Mouse (Mus musculus): ENCODE data around the gene Ric1.
"Not testable (repeated sequence)": the region's sequence is repeated elsewhere in the genome, so short reads cannot be mapped to it uniquely, and the experiment has no call there.

Gene Ric1

GRCm38 (mm10) chr19:29534030-29534429, 11.9 kb downstream of the Ric1 start:
- DNase-seq: peak; percentile 95

DNA sequence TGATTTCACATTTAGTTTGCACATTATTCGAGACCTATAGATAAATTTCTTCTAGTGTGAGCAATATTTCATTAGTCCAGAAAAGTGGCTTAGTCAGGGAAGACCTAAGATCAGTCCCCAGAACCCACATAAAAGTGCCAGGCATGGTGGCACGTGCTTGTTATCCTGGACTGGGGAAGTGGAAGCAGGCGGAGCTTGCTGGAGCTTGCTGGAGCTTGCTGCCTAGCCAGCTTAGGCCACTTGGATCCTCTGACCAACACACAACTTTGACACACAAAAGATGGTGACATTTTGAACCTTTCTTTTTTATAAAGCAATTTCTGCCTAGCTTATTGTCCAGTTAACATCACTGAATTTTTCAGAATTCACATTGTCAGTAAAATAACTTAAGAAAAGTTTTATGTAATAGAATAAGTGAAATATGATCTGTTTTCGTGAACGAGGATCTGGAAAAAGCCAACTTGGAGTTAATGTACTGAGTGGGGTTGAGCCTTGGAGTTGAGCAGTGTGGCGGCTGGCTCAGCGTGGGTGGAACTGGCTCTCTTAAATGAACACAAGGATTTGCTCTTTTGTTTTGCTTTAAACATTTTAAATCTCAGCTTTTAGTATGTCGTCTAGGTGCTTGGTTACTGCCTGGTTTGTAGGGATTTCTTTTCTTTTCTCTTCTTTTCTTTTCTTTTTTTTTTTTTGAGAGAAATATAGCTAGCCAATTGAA, 20.3 kb downstream of the Ric1 start:
- DNase-seq: no peak

GRCm38 (mm10) chr19:29544026-29544425, 21.9 kb downstream of the Ric1 start:
- no peak for DNase-seq

GRCm38 (mm10) chr19:29550618-29551017, 28.5 kb downstream of the Ric1 start:
- DNase-seq: no peak

- DNase-seq: no peak
Observed at GRCm38 (mm10) chr19:29551128-29551527, 29.0 kb downstream of the Ric1 start.

DNA sequence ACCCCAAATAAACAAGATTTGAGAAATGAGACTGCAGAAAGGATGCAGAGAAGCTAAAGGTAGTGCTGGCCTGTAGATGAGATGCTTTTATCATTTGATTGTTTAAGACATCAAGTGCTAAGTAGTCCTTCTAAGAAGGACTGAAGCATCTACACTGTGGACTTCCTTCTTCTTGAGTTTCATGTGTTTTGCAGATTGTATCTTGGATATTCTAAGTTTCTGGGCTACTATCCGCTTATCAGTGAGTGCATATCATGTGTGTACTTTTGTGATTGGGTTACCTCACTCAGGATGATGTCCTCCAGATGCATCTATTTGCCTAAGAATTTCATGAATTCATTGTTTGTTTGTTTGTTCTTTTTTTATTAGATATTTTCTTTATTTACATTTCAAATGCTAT, 29.9 kb downstream of the Ric1 start:
- DNase-seq: not testable (repeated sequence)

GRCm38 (mm10) chr19:29557171-29557845, 35.2 kb downstream of the Ric1 start:
- peak; percentile 75 for DNase-seq

DNA sequence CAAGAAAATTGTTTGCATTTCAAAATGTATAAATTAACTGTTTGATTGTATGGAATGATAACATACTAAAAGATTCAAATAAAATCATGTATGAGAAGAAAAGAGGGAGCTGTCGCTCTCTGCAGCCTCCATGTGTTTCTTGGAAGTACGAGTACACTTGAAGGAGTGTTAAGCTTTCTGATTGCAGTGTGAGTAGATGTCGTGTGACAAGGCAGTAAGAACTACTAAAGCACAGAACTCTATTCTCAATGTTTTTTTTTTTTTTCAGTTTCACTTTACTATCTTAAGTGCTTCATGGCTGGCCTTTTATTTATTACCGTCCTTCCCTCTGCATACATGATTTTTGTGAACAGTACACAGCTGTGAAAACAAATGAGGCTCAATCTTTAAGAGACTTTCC, 40.1 kb downstream of the Ric1 start:
- no peak for DNase-seq

DNA sequence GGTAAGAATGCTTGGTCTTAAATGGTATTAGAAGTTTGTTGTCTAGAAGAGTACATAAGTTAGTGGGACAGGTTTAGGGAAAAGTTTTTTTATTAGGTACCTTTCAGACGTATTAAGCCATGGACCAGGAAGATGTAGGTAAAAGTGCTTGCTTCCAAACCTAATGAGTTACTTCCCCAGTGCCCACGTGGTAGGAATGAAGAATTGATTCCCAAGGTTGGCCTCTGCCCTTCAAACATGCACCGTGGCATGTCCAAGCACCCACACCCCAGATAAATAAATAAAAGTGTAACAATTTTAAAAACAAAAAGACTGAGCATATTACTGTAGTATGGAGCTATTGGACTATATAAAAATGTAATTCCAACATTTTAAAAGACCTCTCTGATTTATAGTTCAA, 40.5 kb downstream of the Ric1 start:
- no peak for DNase-seq

DNA sequence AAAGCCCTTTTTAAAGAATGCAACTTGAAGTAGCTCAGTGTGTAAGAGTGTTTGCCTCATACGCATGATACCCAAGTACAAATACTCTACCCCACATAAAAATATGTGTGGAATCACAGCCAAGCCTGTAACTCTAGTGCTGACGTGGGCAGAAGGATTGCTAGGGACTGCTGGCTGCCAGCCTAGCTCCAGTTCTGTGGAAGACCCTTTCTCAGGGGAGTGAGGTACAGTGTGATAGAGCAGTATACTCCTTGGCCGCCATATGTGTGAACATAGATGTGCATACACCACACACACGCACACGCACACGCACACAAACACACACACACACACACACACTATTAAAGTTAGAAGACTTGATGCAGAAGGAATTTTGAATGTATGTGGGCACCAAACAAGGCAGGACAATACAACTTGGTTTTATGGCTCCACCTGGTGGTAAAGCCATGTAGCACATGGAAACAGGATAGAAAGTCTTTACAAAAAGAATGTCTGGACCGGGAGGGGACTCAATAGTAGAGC, 41.2 kb downstream of the Ric1 start:
- DNase-seq: no peak

DNA sequence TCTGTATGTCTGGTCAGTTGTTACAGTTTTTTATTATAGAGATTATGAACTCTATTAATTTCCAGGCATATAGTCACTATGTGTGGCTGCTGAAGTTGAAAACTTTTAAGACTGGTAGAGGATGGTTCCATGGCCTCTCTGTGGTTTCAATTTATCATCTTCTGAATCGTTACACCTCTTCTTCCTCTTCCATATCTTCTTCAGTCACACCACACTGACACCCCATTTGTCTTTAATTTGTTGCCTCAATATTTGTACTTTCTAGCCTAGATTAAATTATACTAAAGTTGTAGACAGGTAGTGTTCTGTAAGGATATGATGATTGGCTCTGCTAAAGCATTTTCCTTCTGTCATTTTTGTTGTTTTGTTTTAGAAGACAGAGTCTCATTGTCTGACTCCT, 44.4 kb downstream of the Ric1 start:
- DNase-seq: no peak

- DNase-seq: no peak
Observed at GRCm38 (mm10) chr19:29582439-29582838, 60.4 kb downstream of the Ric1 start.

GRCm38 (mm10) chr19:29583734-29584133, 61.7 kb downstream of the Ric1 start:
- peak; percentile 57 for DNase-seq

DNA sequence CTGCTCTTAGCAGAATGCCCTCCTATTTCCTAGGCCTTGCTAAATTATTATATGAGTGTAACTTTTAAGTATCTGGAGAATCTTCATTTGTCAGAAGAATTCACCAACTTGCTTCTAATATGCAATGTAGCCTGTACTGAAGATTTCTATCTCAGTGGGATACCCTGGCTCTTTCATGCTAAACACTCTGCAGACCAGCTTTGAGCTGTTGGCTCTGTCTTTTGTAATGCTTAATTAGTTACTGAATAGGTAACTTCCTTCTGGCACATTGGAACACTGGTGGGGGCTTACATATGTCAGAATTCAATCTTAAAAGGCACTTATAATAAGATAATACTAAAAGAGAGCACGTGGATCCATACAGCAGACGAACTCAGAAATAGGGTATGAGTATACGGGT, 71.7 kb downstream of the Ric1 start:
- DNase-seq: not testable (repeated sequence)

DNA sequence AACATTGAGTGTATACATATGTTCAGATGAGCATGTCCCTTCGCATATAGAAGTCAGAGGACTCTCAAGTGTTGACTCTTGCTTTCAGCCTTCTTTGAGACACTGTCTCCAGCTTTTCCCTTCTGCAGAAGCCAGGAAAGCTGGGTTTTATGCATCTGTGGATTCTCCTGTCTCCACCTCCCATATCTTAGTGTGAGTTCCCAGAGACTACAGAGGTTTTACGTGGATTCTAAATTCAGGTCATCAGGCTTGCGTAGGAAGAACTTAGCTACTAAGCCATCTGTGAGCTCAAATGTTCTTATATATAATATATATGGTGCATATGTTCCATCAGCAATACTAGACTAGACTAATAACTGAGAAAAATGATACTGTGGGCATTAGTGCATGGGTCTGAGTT, 74.2 kb downstream of the Ric1 start:
- DNase-seq: peak; percentile 17

- peak; percentile 82 for DNase-seq
Observed at GRCm38 (mm10) chr19:29596985-29597384, 74.9 kb downstream of the Ric1 start.

DNA sequence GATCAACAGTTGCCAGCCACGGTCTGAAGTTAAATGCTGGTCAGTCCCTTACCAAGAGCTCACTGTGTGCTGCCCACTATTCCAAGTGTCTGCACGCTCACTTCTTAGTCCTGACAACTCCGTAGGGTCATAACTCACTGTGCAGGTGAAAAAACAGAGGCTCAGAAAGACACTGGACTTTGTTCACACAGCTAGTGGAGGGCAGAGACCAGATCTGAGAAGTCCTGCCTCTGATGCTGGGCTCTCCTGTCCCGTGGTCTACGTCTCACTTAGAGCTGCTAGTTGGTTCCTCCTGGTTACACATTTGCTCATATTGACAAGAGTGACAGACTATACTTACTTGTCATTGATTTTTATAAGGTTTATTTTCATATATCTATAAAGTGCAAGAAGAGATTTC, 76.9 kb downstream of the Ric1 start:
- DNase-seq: peak; percentile 17

DNA sequence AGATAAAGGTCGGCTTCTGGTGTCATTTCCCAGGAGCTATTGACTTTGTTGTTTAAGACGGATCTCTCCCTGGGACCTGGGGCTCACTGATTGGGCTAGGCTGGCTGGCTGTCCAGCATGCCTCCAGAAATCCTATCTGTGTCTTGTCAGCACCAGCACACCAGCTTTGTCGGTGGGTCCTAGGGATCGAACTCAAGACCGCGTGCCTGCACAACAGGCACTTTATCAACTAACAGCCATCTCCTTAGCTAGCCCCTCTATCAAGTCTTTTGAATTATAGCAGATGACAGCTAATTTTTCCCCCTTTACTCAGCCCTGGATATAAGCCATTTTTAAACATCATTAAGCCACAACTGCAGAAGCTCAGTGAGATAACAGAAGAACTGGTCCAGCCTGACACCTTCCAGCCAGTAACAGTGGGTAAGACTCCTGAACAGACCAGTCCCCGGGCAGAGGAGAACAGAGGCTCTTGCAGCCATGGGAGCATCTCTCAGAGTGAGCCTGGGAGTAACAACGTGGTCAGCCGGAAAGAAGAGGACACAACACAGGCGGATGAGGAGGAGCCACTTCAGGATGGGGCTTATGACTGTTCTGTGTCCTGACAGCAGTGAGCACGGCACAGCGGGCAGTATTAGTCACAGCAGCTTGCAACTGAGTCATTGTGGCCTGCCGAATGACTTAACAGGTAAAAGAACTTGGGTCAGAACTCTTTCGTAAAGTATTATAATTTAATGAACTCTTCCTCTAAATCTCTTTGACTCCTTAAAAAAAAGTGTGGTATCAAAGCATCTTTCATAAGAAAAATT, 81.7 kb downstream of the Ric1 start:
- no peak for DNase-seq

DNA sequence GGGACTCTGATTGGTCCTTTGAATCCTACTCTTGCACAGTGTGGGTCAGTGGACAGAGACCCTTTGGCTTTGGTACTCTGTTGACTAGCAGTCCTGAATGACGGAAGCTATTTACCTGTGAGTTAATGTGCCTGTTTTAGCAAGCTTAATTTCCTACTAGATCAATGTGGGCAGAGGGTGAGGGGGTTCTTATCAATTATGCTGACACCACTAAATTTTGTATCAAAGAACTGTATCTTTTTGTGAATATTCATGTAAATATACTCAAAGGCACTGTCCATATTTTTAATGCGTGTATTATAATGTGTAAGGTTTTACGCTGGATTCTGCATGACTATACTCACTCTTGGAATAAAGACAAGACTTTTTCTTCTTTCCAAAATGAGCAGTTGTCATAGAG, 82.6 kb downstream of the Ric1 start:
- no peak for DNase-seq

DNA sequence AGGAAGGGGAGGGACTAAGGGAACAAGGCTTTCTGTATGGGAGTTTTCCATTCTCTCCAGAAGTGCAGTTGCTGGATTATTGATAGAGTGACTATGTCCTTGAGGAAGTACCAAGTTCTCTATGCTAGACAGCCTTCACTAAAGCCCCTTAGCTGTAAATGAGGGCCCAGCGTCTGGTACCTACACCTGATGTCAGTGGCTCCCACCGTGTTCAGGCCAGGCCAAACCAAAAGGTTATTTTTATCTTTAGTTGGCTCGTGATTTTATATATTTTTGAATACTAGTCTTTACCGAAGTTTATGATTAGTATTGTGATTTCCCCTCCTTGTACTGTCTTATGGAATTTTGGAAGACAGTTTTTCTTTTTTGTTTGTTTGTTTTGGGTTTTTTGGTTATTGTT, 85.4 kb downstream of the Ric1 start:
- DNase-seq: no peak

DNA sequence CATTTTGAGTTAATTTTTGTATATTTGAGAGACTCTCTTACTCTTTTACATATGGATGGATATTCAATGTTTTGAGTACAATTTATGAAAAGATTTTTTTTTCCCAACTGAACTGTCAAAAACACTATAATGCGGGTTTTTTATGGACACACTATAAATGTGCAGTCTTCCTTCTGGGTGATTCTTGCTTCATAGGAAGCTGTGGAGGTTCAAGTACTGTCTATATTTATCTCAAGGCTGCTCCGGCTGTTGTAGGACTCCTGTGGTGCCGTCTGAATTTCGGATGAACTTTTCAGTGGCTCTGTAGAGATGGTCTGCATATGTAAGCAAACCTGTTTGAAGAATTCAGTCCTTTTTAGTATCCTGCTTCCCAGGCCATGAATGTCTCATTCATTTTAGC, 86.1 kb downstream of the Ric1 start:
- DNase-seq: no peak

GRCm38 (mm10) chr19:29610907-29611306, 88.8 kb downstream of the Ric1 start:
- no peak for DNase-seq

DNA sequence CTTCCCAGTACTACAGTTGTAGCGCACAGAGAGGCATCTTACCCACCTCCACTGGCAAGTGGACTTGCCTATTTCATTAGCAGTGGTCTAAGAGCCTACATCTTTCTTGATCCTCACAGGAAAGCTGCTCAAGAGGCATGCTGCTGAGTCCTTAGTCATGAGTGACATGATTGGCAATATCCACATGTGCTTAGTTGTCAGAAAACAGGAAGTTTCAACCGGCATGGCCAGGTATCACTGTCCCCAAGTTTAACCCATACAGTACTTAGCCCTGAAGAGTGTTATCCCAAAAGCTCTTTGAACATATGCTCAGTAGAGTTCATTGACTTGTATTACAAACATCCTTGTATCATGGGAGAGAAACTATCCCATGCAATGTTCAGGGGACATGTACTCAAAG, 90.0 kb downstream of the Ric1 start:
- no peak for DNase-seq

DNA sequence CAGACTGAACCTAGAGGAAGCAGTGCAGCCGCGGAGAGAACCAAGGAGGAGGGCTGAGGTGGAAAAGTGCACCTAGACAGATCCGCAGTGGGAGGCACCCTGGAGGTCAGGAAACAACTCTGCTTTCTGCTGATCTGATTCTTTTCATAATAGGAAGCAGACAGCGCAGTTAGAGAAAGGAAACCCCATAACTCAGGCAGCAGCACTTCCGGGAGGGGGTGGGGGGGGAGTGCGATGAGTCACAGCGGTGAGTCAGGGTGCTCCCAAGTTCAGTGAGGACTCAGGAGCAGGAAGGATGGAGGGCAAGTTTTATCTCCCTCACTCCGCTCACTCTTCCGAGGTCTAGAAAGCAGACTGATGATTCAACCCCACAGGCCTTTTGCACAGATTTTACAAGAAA, 119.0 kb downstream of the Ric1 start:
- peak; percentile 90 for DNase-seq

Measured in heart, adult 11 months (tissue).